Mouse (Mus musculus) stomach, embryonic 14.5 days (tissue): ENCODE results near the gene Nkx6-1. TPM values are rescaled to one million over a fixed set of nuclear protein-coding genes. Genes with fewer than 3 reads are reported as not detected.
A peak's percentile ranks its signal among the peaks of the same experiment; 100 is the strongest.

Experiments used
- ATAC-seq: fragments of 200-750 bp; cut with Nextera tagmentation; 2 replicates; pipeline ENCODE4 v1.8.0; 2017; ENCODE audit warnings: low read depth, moderate TSS enrichment; ENCODE audit not compliant: insufficient number of reproducible peaks, insufficient read depth, low FRiP score
- H3K27ac ChIP-seq: fragments of 300-500 bp; sonication (generic); 2 replicates; pipeline ENCODE4 v1.5.1; 2014; ENCODE audit warnings: mild to moderate bottlenecking, low read length, moderate library complexity, mixed read lengths
- H3K27me3 ChIP-seq: fragments of 300-500 bp; sonication (generic); 2 replicates; pipeline ENCODE4 v1.6.1; 2014; ENCODE audit warnings: low read length, control low read depth, mixed read lengths; ENCODE audit not compliant: control insufficient read depth, insufficient read depth
- H3K36me3 ChIP-seq: fragments of 300-500 bp; sonication (generic); 2 replicates; pipeline ENCODE4 v1.6.1; 2014; ENCODE audit warnings: mild to moderate bottlenecking, control low read depth, low read length, moderate library complexity, mixed read lengths; ENCODE audit not compliant: control insufficient read depth, insufficient read depth
- H3K4me1 ChIP-seq: fragments of 300-500 bp; sonication (generic); 2 replicates; pipeline ENCODE4 v1.6.1; 2014; ENCODE audit warnings: low read length, control low read depth, mixed read lengths; ENCODE audit not compliant: control insufficient read depth, insufficient read depth
- H3K4me2 ChIP-seq: fragments of 300-500 bp; sonication (generic); replicated peaks from 2 replicates; pipeline ENCODE4 v1.6.1; 2014; ENCODE audit warnings: low read depth, low read length, control low read depth
- H3K4me3 ChIP-seq: fragments of 300-500 bp; sonication (generic); 2 replicates; pipeline ENCODE4 v1.5.1; 2014; ENCODE audit warnings: low read depth, low read length, control low read depth
- H3K9ac ChIP-seq: fragments of 300-500 bp; sonication (generic); replicated peaks from 2 replicates; pipeline ENCODE4 v1.6.1; 2014; ENCODE audit warnings: low read depth, mild to moderate bottlenecking, control low read depth, low read length, moderate library complexity, mixed read lengths
- H3K9me3 ChIP-seq: fragments of 300-500 bp; sonication (generic); 2 replicates; pipeline ENCODE4 v1.6.1; 2016; ENCODE audit warnings: low read depth, low read length, control low read depth; ENCODE audit not compliant: control insufficient read depth
- WGBS: fragments of 180-500 bp; shearing (Covaris S2); extraction: QIAGEN DNeasy Blood & Tissue Kit; methylation state at CpG from one replicate; pipeline ENCODE4 v1.1.7; 2014; 5-methylcytosine and 5-hydroxymethylcytosine counted together
- polyA plus RNA-seq: library from polyadenylated mRNA; unstranded; fragments of >200 nt; fragmentation: Nextera tagmentation; extraction: Ambion mirVana; gene quantifications from 2 replicates; pipeline ENCODE4 v1.2.1, GENCODE M21; 2014

Nkx6-1 gene
- polyA plus RNA-seq, 1 experiment from 2014 or later, result 3.3 TPM

DNA sequence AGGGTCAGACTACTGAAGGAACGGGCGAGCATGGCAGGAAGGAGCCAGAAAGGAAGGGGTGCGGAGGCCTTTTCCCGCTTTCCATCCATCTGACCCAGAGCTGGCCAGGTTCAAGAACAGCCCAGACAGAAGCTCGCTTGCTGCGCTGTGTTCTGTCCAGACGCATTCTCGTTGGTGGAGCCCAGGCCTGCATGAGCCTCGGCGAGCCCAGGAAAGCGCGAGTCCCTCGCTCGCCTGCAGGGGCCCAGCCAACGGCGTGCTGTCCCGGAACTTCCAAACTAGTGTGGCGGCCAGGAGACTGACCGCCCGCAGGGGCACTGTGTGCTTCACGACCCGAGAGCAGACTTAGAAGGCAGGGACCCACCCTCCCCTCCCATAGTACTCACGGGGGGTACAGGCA, 1.6 kb downstream of the Nkx6-1 start:
- Histone ChIP-seq H3K36me3 (no peaks in the 10 kb centered on the region), H3K9me3 (no peaks in the 10 kb centered on the region), H3K27ac (0 out of 2 replicates have a peak overlapping the region, but pooled peaks have one; percentile 75), H3K4me2 (peak overlapping the region; percentile 57), H3K4me3 (peak overlapping the region; percentile 35), H3K9ac (peak overlapping the region; percentile 55), H3K27me3 (peaks cover 25% of the 10 kb centered on the region), H3K4me1 (0 out of 2 replicates have a peak, but pooled peaks cover 10% of the 10 kb centered on the region)
- peak; percentile 63 for ATAC-seq
- under 1% methylated on average over 23 of the region's 23 CpGs for WGBS

- no peak overlapping the region for H3K27ac ChIP-seq
- no peak for ATAC-seq
- H3K9me3 ChIP-seq, result no peaks in the 10 kb centered on the region
- 0 out of 2 replicates have a peak, but pooled peaks cover 10% of the 10 kb centered on the region for H3K4me1 ChIP-seq
- no peak overlapping the region for H3K9ac ChIP-seq
- peak overlapping the region; percentile 35 for H3K4me3 ChIP-seq
- no peak overlapping the region for H3K4me2 ChIP-seq
- H3K27me3 ChIP-seq, result peaks cover 28% of the 10 kb centered on the region
- WGBS, result 5% methylated on average over 8 of the region's 8 CpGs
- H3K36me3 ChIP-seq, result no peaks in the 10 kb centered on the region
These were observed 2.3 kb downstream of the Nkx6-1 start for GRCm38 (mm10) chr5:101662485-101662884.

GRCm38 (mm10) chr5:101661561-101662211, 3.1 kb downstream of the Nkx6-1 start:
- Histone ChIP-seq H3K4me2 (peak overlapping the region; percentile 2), H3K9me3 (no peaks in the 10 kb centered on the region), H3K27me3 (peaks cover 26% of the 10 kb centered on the region), H3K36me3 (no peaks in the 10 kb centered on the region), H3K27ac (no peak overlapping the region), H3K4me3 (peak overlapping the region; percentile 35), H3K4me1 (0 out of 2 replicates have a peak, but pooled peaks cover 10% of the 10 kb centered on the region), H3K9ac (no peak overlapping the region; the same call in 1 of the 2 replicates)
- no peak for ATAC-seq
- WGBS, result 5% methylated on average over 25 of the region's 25 CpGs

DNA sequence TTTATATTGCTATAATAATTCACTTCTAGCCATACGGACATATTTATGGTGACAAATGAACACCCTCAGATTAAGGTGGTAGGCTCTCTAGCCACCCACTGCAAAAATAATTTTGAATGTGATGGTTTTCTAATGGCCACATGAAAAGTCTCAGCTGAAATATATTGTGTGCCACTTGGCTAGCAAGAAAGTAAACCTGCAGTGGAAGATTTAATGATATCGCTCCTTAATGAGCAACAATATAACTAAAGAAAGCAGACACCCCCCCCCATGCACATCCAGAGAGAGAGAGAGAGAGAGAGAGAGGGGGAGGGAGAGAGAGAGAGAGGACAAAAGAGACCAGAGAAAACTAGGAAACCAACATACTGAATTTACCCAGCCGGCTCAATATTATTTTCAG, 4.1 kb downstream of the Nkx6-1 start:
- no peak for ATAC-seq
- Histone ChIP-seq H3K9ac (no peak overlapping the region), H3K27ac (no peak overlapping the region), H3K9me3 (no peaks in the 10 kb centered on the region), H3K36me3 (no peaks in the 10 kb centered on the region), H3K27me3 (peaks cover 34% of the 10 kb centered on the region), H3K4me1 (0 out of 2 replicates have a peak, but pooled peaks cover 10% of the 10 kb centered on the region), H3K4me2 (no peak overlapping the region), H3K4me3 (no peak overlapping the region)
- WGBS, result 13% methylated on average over 3 of the region's 3 CpGs

GRCm38 (mm10) chr5:101659411-101659971, 5.3 kb downstream of the Nkx6-1 start:
- H3K27ac ChIP-seq, result no peak overlapping the region
- H3K36me3 ChIP-seq, result no peaks in the 10 kb centered on the region
- ATAC-seq, result no peak
- 0 out of 2 replicates have a peak overlapping the region, but pooled peaks have one; percentile 18 for H3K9ac ChIP-seq
- H3K27me3 ChIP-seq, result peaks cover 43% of the 10 kb centered on the region
- WGBS, result 2% methylated on average over 39 of the region's 39 CpGs
- H3K4me2 ChIP-seq, result peak overlapping the region; percentile 26; the same call in 1 of the 2 replicates
- H3K4me1 ChIP-seq, result 0 out of 2 replicates have a peak, but pooled peaks cover 7% of the 10 kb centered on the region
- no peaks in the 10 kb centered on the region for H3K9me3 ChIP-seq
- peak overlapping the region; percentile 15; the same call in 1 of the 2 replicates for H3K4me3 ChIP-seq

DNA sequence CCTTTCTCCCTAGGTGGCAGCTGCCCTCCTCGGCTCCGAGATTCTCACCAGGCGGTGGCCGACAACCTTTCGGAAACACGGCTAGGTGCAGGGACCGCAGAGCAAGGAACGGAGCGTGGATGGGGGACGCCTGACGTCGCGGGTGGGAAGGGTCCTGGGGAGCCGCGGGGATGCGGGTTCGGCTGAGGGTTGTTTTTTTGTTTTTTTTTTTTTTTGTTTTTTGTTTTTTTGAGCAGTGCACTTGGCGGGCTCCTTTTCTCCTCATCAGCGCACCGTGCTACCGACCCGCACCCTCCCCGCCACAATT, 5.9 kb downstream of the Nkx6-1 start:
- Histone ChIP-seq H3K36me3 (no peaks in the 10 kb centered on the region), H3K4me1 (0 out of 2 replicates have a peak, but pooled peaks cover 7% of the 10 kb centered on the region), H3K27ac (no peak overlapping the region), H3K9ac (0 out of 2 replicates have a peak overlapping the region, but pooled peaks have one; percentile 18), H3K27me3 (peaks cover 45% of the 10 kb centered on the region), H3K4me3 (0 out of 2 replicates have a peak overlapping the region, but pooled peaks have one; percentile 7), H3K9me3 (no peaks in the 10 kb centered on the region), H3K4me2 (peak overlapping the region; percentile 26; the same call in 1 of the 2 replicates)
- ATAC-seq, result no peak
- WGBS, result 5% methylated on average over 23 of the region's 23 CpGs

DNA sequence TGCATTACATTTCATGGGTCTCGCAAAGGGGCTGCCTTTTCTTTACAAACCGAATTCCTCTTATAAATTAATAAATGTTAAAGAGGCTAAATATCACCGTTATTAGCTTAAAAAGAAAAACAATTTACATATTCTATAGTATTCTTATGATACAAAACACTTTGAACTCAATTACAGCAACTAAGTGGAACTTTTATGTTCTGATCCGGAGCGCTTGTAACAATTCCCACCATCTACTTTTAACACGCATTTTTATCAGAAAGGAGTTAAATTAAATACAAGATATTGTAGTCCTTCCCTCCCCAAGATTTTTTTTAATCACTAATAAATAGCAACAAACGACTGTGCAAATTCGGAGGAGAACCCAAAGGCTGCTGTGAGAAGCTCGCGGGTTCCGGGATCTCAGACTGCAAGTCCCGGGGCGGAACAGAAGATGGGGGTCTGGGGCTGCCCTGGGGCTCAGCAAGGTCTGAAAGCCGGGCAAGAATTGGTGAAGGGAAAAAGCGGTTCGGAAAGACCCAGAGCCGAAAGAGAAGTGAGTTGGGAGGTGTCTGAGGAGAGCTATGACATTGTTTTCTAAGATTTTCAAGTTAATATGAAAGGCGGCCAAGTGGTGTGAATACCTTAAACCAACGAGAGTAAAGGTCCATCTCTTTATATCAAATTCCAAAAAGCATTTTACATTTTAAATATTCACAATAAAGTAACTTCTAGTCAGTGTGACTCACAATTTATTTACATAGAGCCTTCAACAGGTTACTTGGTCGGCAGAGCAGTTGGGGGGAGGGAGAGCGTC, 6.4 kb downstream of the Nkx6-1 start:
- Histone ChIP-seq H3K9me3 (no peaks in the 10 kb centered on the region), H3K27ac (no peak overlapping the region), H3K36me3 (no peaks in the 10 kb centered on the region), H3K4me3 (0 out of 2 replicates have a peak overlapping the region, but pooled peaks have one; percentile 8), H3K9ac (no peak overlapping the region), H3K4me1 (0 out of 2 replicates have a peak, but pooled peaks cover 3% of the 10 kb centered on the region), H3K27me3 (peaks cover 45% of the 10 kb centered on the region), H3K4me2 (peak overlapping the region; percentile 26; the same call in 1 of the 2 replicates)
- 10% methylated on average over 21 of the region's 21 CpGs for WGBS
- ATAC-seq, result no peak

DNA sequence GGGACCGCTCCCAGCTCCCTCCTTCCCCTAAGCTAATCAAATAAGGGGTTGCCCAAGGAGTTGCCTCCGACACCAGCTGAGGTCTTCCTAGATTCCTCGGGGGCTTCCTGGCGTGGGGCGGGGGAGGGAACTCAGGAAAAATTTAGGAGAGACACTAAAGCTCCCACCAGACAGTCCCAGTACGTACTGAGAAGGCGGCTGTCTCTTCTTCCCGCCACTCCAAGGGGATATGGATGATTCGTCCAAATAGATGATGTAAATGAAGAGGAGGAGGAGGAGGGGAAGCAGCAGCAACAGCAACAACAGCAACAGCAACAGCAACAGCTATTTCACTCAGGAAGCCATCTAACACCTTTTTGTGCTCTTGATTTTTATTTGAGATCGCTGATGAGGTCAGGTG, 7.1 kb downstream of the Nkx6-1 start:
- Histone ChIP-seq H3K9ac (no peak overlapping the region), H3K27ac (no peak overlapping the region), H3K4me2 (0 out of 2 replicates have a peak overlapping the region, but pooled peaks have one; percentile 5), H3K4me1 (0 out of 2 replicates have a peak, but pooled peaks cover 3% of the 10 kb centered on the region), H3K36me3 (no peaks in the 10 kb centered on the region), H3K9me3 (no peaks in the 10 kb centered on the region), H3K4me3 (peak overlapping the region; percentile 8; the same call in 1 of the 2 replicates), H3K27me3 (peaks cover 43% of the 10 kb centered on the region)
- no peak for ATAC-seq
- 12% methylated on average over 10 of the region's 10 CpGs for WGBS
